Mouse (Mus musculus): ENCODE results near the gene Pth2. TPM values are rescaled to one million over a fixed set of nuclear protein-coding genes. Genes with fewer than 3 reads are reported as not detected.
A peak's percentile ranks its signal among the peaks of the same experiment; 100 is the strongest.

Pth2 gene
- polyA plus RNA-seq, 1 experiment, result not detected

DNA sequence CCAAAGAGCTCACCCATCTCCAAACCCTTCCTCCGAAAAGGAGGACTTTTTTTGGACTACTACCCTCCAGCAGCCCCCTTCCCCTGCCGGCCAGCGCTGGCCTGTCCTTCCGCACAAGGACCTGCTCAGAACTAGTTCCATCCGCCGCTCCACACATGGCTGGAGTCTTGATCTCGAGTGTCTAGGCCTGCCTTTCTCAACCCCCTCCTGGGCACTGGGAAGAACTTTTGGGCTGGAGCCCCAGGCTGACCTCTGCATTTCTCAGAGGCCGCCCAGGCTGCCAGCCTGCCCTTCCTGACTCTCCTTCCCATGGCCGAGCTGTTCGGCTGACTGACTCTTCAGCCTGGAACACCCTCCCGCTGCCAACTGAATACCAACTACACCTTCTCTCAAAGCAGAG is 1.8 kb downstream of the Pth2 start:
- H3K79me2 ChIP-seq (ENCODE audit: control insufficient read depth, insufficient read depth), result no peaks in the 10 kb centered on the region
- TF ChIP-seq TCF12 (IDR thresholded peaks at IDR 0.05; ENCODE audit: insufficient read depth, poor library complexity, severe bottlenecking), result no peak
- TF ChIP-seq TCF3 (IDR thresholded peaks at IDR 0.05; ENCODE audit: insufficient read length, low read depth), result no peak
- no peak for TF ChIP-seq USF1 (IDR thresholded peaks at IDR 0.05; ENCODE audit: low read depth)
- no peak for TF ChIP-seq MYOD1 (IDR thresholded peaks at IDR 0.05; ENCODE audit: control insufficient read depth in 1 of 3, insufficient read length in 2 of 3, low read depth in 2 of 3)
- TF ChIP-seq MAX (IDR thresholded peaks at IDR 0.05; ENCODE audit: low read depth), result no peak
- no peak for TF ChIP-seq REST (IDR thresholded peaks at IDR 0.05; ENCODE audit: insufficient read depth, insufficient read length)
- TF ChIP-seq POLR2AphosphoS2 (IDR thresholded peaks at IDR 0.05; ENCODE audit: insufficient read length, low read depth), result no peak
- peak overlapping the region; percentile 65 for H3K4me2 ChIP-seq (ENCODE audit: low read depth)
- no peak overlapping the region for H3ac ChIP-seq (ENCODE audit: control insufficient read depth, insufficient read length)
- no peak overlapping the region for H3K4me3 ChIP-seq
- H3K36me3 ChIP-seq (ENCODE audit: control insufficient read depth, insufficient read depth), result no peaks in the 10 kb centered on the region
- H3K27me3 ChIP-seq (ENCODE audit: control insufficient read depth, insufficient read depth, insufficient read length), result peaks cover 87% of the 10 kb centered on the region

DNA sequence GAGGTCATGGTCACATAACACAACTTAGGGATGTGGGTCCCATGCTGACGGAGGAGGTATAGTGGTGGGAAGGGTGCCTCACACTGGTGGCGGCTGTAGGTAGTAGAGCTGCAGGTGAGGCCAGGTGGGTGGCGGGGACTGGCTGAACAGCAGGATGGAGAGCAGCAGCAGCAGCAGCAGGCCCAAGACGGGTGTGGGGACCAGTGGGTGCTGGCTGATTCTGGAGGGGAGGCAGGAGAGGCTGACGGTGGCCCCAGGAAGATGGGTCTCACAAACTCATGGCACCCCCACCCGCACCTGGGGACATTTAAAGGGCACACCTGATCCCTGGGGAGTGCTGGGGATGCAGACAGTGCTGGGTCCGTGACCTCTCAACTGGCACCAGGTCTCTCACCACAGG is 2.9 kb downstream of the Pth2 start:
- no peaks in the 10 kb centered on the region for H3K36me3 ChIP-seq (ENCODE audit: control insufficient read depth, insufficient read depth)
- no peak for TF ChIP-seq POLR2A (IDR thresholded peaks at IDR 0.05; ENCODE audit: insufficient read length, low read depth)
- no peak for TF ChIP-seq TCF12 (IDR thresholded peaks at IDR 0.05; ENCODE audit: insufficient read depth, poor library complexity, severe bottlenecking)
- no peak for TF ChIP-seq MAX (IDR thresholded peaks at IDR 0.05; ENCODE audit: low read depth)
- TF ChIP-seq MYOG (IDR thresholded peaks at IDR 0.05; ENCODE audit: control insufficient read depth in 1 of 3, insufficient read depth in 1 of 3, insufficient read length in 2 of 3, low read depth in 2 of 3), result no peak
- TF ChIP-seq REST (IDR thresholded peaks at IDR 0.05; ENCODE audit: insufficient read depth, insufficient read length), result no peak
- no peak for TF ChIP-seq CEBPB (IDR thresholded peaks at IDR 0.05; ENCODE audit: insufficient read depth, poor library complexity, severe bottlenecking)
- TF ChIP-seq POLR2AphosphoS2 (IDR thresholded peaks at IDR 0.05; ENCODE audit: insufficient read length, low read depth), result no peak
- TF ChIP-seq TCF3 (IDR thresholded peaks at IDR 0.05; ENCODE audit: insufficient read length, low read depth), result no peak
- no peak for TF ChIP-seq MYOD1 (IDR thresholded peaks at IDR 0.05; ENCODE audit: control insufficient read depth in 1 of 3, insufficient read length in 2 of 3, low read depth in 2 of 3)
- TF ChIP-seq USF1 (IDR thresholded peaks at IDR 0.05; ENCODE audit: low read depth), result no peak
- no peak for TF ChIP-seq E2F4 (IDR thresholded peaks at IDR 0.05; ENCODE audit: insufficient read depth)
- no peak for TF ChIP-seq SRF (IDR thresholded peaks at IDR 0.05; ENCODE audit: control insufficient read depth, insufficient read length, low read depth)
- H3K79me2 ChIP-seq (ENCODE audit: control insufficient read depth, insufficient read depth), result no peaks in the 10 kb centered on the region
- no peak overlapping the region for H3K4me2 ChIP-seq (ENCODE audit: low read depth)
- no peak overlapping the region for H3K4me3 ChIP-seq
- peaks cover 86% of the 10 kb centered on the region for H3K27me3 ChIP-seq (ENCODE audit: control insufficient read depth, insufficient read depth, insufficient read length)
- no peak overlapping the region for H3ac ChIP-seq (ENCODE audit: control insufficient read depth, insufficient read length)

DNA sequence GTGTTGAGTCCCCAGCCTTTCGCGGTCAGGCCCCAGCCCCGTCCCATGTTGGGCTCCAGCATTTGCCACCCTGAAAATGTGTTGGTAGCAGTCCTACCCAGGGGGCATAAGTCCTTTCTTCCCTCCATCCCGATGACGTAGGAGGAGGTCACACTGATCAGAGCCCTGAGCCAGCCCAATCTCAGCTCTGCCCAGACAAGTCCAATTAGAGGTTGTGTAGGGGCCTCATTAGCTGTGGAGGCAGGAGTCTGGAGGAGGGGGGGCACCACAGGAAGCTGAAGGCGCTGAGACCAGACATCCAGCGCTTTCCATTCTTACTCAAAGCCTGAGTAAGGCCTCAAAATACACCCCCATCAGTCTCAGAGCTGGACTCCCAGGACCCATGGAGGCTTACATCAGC is 5.1 kb downstream of the Pth2 start:
- Histone ChIP-seq H3K79me2 (ENCODE audit: control insufficient read depth, insufficient read depth) (no peaks in the 10 kb centered on the region), H3K36me3 (ENCODE audit: control insufficient read depth, insufficient read depth) (no peaks in the 10 kb centered on the region), H3K4me2 (ENCODE audit: low read depth) (no peak overlapping the region), H3ac (ENCODE audit: control insufficient read depth, insufficient read length) (no peak overlapping the region), H3K27me3 (ENCODE audit: control insufficient read depth, insufficient read depth, insufficient read length) (peaks cover 73% of the 10 kb centered on the region), H3K4me3 (no peak overlapping the region)
- no peak for TF ChIP-seq POLR2A (IDR thresholded peaks at IDR 0.05; ENCODE audit: insufficient read length, low read depth)
- no peak for TF ChIP-seq CEBPB (IDR thresholded peaks at IDR 0.05; ENCODE audit: insufficient read depth, poor library complexity, severe bottlenecking)
- no peak for TF ChIP-seq REST (IDR thresholded peaks at IDR 0.05; ENCODE audit: insufficient read depth, insufficient read length)
- no peak for TF ChIP-seq TCF12 (IDR thresholded peaks at IDR 0.05; ENCODE audit: insufficient read depth, poor library complexity, severe bottlenecking)
- TF ChIP-seq SRF (IDR thresholded peaks at IDR 0.05; ENCODE audit: control insufficient read depth, insufficient read length, low read depth), result no peak
- no peak for TF ChIP-seq TCF3 (IDR thresholded peaks at IDR 0.05; ENCODE audit: insufficient read length, low read depth)
- no peak for TF ChIP-seq MYOG (IDR thresholded peaks at IDR 0.05; ENCODE audit: control insufficient read depth in 1 of 3, insufficient read depth in 1 of 3, insufficient read length in 2 of 3, low read depth in 2 of 3)
- no peak for TF ChIP-seq MYOD1 (IDR thresholded peaks at IDR 0.05; ENCODE audit: control insufficient read depth in 1 of 3, insufficient read length in 2 of 3, low read depth in 2 of 3)
- TF ChIP-seq MAX (IDR thresholded peaks at IDR 0.05; ENCODE audit: low read depth), result no peak
- no peak for TF ChIP-seq USF1 (IDR thresholded peaks at IDR 0.05; ENCODE audit: low read depth)
- TF ChIP-seq POLR2AphosphoS2 (IDR thresholded peaks at IDR 0.05; ENCODE audit: insufficient read length, low read depth), result no peak
- no peak for TF ChIP-seq E2F4 (IDR thresholded peaks at IDR 0.05; ENCODE audit: insufficient read depth)

DNA sequence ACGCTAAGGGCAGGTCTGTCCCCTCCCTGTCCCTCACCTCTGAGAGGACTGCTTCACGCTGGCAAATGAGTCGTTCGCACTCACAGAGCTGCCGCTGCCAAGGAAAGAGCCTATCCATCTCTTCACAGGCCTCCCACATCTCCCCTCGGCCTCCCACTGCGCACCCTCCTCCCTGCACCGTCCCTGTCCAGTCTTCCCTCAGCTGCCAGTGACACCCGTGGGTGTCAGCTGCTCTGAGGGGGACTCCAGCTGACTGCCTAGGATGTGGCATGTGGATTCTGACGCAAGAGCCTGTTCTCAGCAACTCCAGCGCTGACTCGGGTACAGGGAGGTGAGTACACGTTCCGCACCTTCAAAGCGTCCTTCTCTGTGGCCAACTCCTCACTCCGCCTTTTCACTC is 8.8 kb downstream of the Pth2 start:
- Histone ChIP-seq H3K4me2 (ENCODE audit: low read depth) (peak overlapping the region; percentile 18), H3ac (ENCODE audit: control insufficient read depth, insufficient read length) (no peak overlapping the region), H3K36me3 (ENCODE audit: control insufficient read depth, insufficient read depth) (no peaks in the 10 kb centered on the region), H3K27me3 (ENCODE audit: control insufficient read depth, insufficient read depth, insufficient read length) (peaks cover 41% of the 10 kb centered on the region), H3K79me2 (ENCODE audit: control insufficient read depth, insufficient read depth) (no peaks in the 10 kb centered on the region), H3K4me3 (no peak overlapping the region)
- TF ChIP-seq SRF (IDR thresholded peaks at IDR 0.05; ENCODE audit: control insufficient read depth, insufficient read length, low read depth) (no peak), POLR2A (IDR thresholded peaks at IDR 0.05; ENCODE audit: insufficient read length, low read depth) (no peak), TCF12 (IDR thresholded peaks at IDR 0.05; ENCODE audit: insufficient read depth, poor library complexity, severe bottlenecking) (peak; percentile 54), CEBPB (IDR thresholded peaks at IDR 0.05; ENCODE audit: insufficient read depth, poor library complexity, severe bottlenecking) (0 out of 2 replicates have a peak, but pooled peaks have one; percentile 7), MYOD1 (IDR thresholded peaks at IDR 0.05; ENCODE audit: control insufficient read depth in 1 of 3, insufficient read length in 2 of 3, low read depth in 2 of 3) (peak in 2 of 3 experiments; percentile 67 to 85), POLR2AphosphoS2 (IDR thresholded peaks at IDR 0.05; ENCODE audit: insufficient read length, low read depth) (no peak), MYOG (IDR thresholded peaks at IDR 0.05; ENCODE audit: control insufficient read depth in 1 of 3, insufficient read depth in 1 of 3, insufficient read length in 2 of 3, low read depth in 2 of 3) (peak in 2 of 3 experiments; percentile 80 to 97), TCF3 (IDR thresholded peaks at IDR 0.05; ENCODE audit: insufficient read length, low read depth) (peak; percentile 76)

DNA sequence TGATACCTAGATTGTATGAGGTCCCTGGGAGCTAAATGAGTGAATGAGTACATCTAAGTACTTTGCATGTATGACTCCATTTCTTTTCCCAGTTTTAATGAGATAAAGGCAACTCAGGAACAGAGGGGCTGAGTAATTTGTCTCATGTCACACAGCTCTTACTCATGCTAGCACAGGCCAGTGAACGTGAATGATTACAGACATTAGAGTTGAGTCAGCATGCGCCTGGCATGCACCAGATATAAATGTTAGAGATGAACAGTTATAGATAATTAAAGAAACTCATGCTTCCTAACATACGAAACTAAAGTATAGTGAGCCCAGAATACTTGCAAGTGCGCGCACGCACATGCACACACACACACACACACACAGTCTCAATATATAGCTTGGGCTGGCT is 9.4 kb downstream of the Pth2 start:
- H3K4me3 ChIP-seq, result no peak overlapping the region
- no peaks in the 10 kb centered on the region for H3K36me3 ChIP-seq (ENCODE audit: control insufficient read depth, insufficient read depth)
- TF ChIP-seq CEBPB (IDR thresholded peaks at IDR 0.05; ENCODE audit: insufficient read depth, poor library complexity, severe bottlenecking) (no peak), MYOD1 (IDR thresholded peaks at IDR 0.05; ENCODE audit: control insufficient read depth in 1 of 3, insufficient read length in 2 of 3, low read depth in 2 of 3) (no peak), POLR2AphosphoS2 (IDR thresholded peaks at IDR 0.05; ENCODE audit: insufficient read length, low read depth) (no peak), E2F4 (IDR thresholded peaks at IDR 0.05; ENCODE audit: insufficient read depth) (no peak), USF1 (IDR thresholded peaks at IDR 0.05; ENCODE audit: low read depth) (no peak), REST (IDR thresholded peaks at IDR 0.05; ENCODE audit: insufficient read depth, insufficient read length) (no peak)
- peaks cover 37% of the 10 kb centered on the region for H3K27me3 ChIP-seq (ENCODE audit: control insufficient read depth, insufficient read depth, insufficient read length)
- no peaks in the 10 kb centered on the region for H3K79me2 ChIP-seq (ENCODE audit: control insufficient read depth, insufficient read depth)
- H3K4me2 ChIP-seq (ENCODE audit: low read depth), result no peak overlapping the region
- H3ac ChIP-seq (ENCODE audit: control insufficient read depth, insufficient read length), result no peak overlapping the region

Data from myocyte (in vitro differentiated cells).